Mouse (Mus musculus): Measurements from ENCODE around the gene Kcmf1.

DNA sequence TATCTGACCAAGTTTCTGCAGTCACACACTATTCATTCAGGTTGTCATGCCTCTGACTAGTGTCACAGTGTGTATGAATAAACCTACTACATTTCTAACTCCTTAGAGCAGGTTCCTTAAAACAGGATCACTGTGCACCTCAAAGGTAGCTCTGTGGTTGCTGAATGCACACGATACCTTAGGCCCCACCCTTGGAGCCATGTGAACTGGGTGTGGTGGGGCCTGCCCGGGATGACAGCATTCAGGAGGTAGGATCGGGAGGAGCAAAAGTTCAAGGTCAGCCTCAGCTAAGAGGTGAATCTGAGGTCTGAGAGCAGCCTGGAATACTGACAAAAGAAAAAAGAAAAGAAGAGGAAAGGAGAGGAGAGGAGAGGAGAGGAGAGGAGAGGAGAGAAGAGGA is 91.4 kb downstream of the Kcmf1 start:
- TF ChIP-seq FLI1 (IDR thresholded peaks at IDR 0.05; ENCODE audit: low read length) (no peak), GATA1 (IDR thresholded peaks at IDR 0.05; ENCODE audit: borderline replicate concordance, low read length) (no peak)

Measured in megakaryocyte, embryonic 14.5 days (primary cell).